Mouse (Mus musculus): ENCODE data around the gene Pdzd2. TPM values are rescaled to one million over a fixed set of nuclear protein-coding genes. Genes with fewer than 3 reads are reported as not detected.

The Pdzd2 gene
- polyA plus RNA-seq, 1 experiment from 2014 or later, result 32.8 TPM

DNA sequence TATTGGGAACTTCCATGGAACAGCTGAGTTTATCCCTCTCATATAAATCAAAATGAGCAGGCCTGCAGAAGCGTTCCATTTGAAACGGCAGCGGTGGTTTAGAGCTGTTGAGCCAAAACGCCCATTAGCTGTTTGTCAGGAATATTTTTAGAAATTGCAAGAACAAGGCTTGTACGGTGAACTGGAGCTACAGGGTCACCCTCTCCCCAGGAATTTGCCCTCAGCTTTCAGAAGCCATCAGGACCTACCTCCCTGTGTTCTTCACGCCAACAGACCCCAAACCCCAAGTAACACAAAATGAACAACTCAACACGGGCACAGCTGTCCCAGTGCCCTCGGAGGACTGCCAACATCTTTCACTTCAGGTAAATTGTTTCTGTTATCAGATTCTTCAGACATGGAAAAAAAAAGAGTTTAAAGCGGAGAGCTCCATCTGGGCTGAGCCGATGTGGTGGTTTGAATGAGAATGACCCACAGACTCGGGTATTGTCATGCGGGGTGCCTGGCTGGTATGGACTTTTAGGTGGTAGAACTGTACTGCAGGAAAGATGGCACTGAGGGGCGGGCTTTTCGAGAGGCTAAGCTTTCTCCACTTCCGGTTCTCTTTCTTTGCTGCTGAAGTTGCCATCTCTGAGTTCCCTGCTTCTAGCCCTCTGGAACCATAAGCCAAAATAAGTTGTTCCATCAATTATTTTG is 87.2 kb downstream of the Pdzd2 start:
- 57% methylated on average over 15 of the region's 15 CpGs for WGBS
- no peak overlapping the region for H3K4me3 ChIP-seq (ENCODE audit: low read depth, low read length)
- peaks cover 12% of the 10 kb centered on the region; the same call in 1 of the 2 replicates for H3K4me1 ChIP-seq (ENCODE audit: control insufficient read depth, insufficient read depth, low read length)
- H3K4me2 ChIP-seq (replicated peaks; ENCODE audit: low read depth, low read length), result 0 out of 2 replicates have a peak overlapping the region, but pooled peaks have one; percentile 3
- ATAC-seq (ENCODE audit: insufficient number of reproducible peaks, insufficient read depth, low FRiP score, low read depth), result no peak
- H3K36me3 ChIP-seq (ENCODE audit: control insufficient read depth, insufficient read depth, low read length), result no peaks in the 10 kb centered on the region
- H3K9ac ChIP-seq (replicated peaks; ENCODE audit: low read depth, low read length), result no peak overlapping the region
- H3K9me3 ChIP-seq (ENCODE audit: control insufficient read depth, low read depth, low read length), result no peaks in the 10 kb centered on the region
- peak overlapping the region; percentile 40; the same call in 1 of the 2 replicates for H3K27ac ChIP-seq (ENCODE audit: low read length)
- no peaks in the 10 kb centered on the region for H3K27me3 ChIP-seq (ENCODE audit: control insufficient read depth, insufficient read depth, low read length)

DNA sequence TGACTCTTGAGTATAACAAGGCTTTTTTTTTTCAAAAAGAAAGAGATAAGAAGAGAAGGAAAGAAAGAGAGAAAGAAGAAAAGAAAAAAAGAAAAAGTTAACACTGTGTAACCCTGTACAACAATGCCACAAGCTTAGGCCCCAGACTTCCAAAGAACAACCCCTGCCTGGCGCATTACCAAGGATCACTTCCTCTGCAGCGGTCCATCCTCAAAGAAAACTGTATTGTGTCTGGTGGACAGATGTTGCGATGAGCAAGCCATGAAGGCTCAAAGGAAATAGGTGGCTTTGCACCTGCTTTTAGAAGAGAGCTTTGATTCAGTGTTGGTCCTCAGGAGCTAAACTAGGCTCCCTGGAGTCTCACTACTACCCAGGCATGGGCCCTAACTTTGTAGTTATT is 89.5 kb downstream of the Pdzd2 start:
- H3K4me2 ChIP-seq (replicated peaks; ENCODE audit: low read depth, low read length), result no peak overlapping the region
- no peaks in the 10 kb centered on the region for H3K36me3 ChIP-seq (ENCODE audit: control insufficient read depth, insufficient read depth, low read length)
- H3K9me3 ChIP-seq (ENCODE audit: control insufficient read depth, low read depth, low read length), result no peaks in the 10 kb centered on the region
- H3K4me1 ChIP-seq (ENCODE audit: control insufficient read depth, insufficient read depth, low read length), result peaks cover 12% of the 10 kb centered on the region; the same call in 1 of the 2 replicates
- H3K27me3 ChIP-seq (ENCODE audit: control insufficient read depth, insufficient read depth, low read length), result no peaks in the 10 kb centered on the region
- H3K27ac ChIP-seq (ENCODE audit: low read length), result no peak overlapping the region
- H3K9ac ChIP-seq (replicated peaks; ENCODE audit: low read depth, low read length), result no peak overlapping the region
- 93% methylated on average over 3 of the region's 3 CpGs for WGBS
- no peak for ATAC-seq (ENCODE audit: insufficient number of reproducible peaks, insufficient read depth, low FRiP score, low read depth)
- H3K4me3 ChIP-seq (ENCODE audit: low read depth, low read length), result no peak overlapping the region

DNA sequence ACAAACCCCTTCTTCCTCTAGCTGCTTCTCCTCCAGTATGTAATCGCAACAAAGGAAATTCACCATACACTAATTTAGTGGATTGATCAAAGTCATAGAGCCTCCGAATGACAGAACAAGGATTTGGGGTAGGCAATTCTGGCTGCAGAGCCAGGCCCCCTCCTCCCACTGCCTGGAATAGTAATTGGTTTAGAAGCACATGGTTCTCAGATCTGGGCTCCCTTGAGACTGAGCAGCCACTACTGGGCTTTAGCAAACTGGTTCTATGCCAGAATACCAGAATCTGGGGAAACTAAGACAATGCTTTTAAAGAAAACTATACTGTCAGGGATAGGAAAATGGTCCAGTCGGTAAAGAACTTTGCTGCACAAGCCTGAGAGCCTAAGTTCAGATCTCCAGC is 90.0 kb downstream of the Pdzd2 start:
- Histone ChIP-seq H3K36me3 (ENCODE audit: control insufficient read depth, insufficient read depth, low read length) (no peaks in the 10 kb centered on the region), H3K27me3 (ENCODE audit: control insufficient read depth, insufficient read depth, low read length) (no peaks in the 10 kb centered on the region), H3K4me3 (ENCODE audit: low read depth, low read length) (no peak overlapping the region), H3K4me2 (replicated peaks; ENCODE audit: low read depth, low read length) (no peak overlapping the region), H3K4me1 (ENCODE audit: control insufficient read depth, insufficient read depth, low read length) (peaks cover 12% of the 10 kb centered on the region; the same call in 1 of the 2 replicates), H3K9me3 (ENCODE audit: control insufficient read depth, low read depth, low read length) (no peaks in the 10 kb centered on the region), H3K9ac (replicated peaks; ENCODE audit: low read depth, low read length) (no peak overlapping the region), H3K27ac (ENCODE audit: low read length) (no peak overlapping the region)
- no peak for ATAC-seq (ENCODE audit: insufficient number of reproducible peaks, insufficient read depth, low FRiP score, low read depth)
- WGBS, result 76% methylated on average over 3 of the region's 3 CpGs

DNA sequence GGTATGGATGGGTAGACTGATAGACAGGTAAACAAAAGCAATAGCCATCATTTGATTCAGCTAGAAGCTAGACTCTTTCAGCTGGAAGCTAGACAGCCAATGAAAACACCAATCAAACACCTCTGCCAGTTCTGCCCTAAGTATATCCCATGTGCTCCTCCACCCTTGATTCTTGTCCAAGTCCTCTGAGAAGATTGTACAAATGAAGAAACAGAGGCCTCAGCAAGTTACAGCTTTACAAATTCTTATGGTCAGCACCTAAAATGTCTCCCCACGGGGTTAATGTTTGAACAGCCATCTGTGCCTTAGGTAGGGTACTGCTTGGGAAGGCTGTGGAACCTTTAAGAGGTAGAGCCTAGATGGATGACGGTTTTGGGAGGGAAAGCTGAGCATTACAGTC is 90.6 kb downstream of the Pdzd2 start:
- 68% methylated on average over 2 of the region's 2 CpGs for WGBS
- H3K9ac ChIP-seq (replicated peaks; ENCODE audit: low read depth, low read length), result no peak overlapping the region
- no peak overlapping the region for H3K4me3 ChIP-seq (ENCODE audit: low read depth, low read length)
- H3K9me3 ChIP-seq (ENCODE audit: control insufficient read depth, low read depth, low read length), result no peaks in the 10 kb centered on the region
- H3K4me2 ChIP-seq (replicated peaks; ENCODE audit: low read depth, low read length), result no peak overlapping the region
- H3K27ac ChIP-seq (ENCODE audit: low read length), result no peak overlapping the region
- no peak for ATAC-seq (ENCODE audit: insufficient number of reproducible peaks, insufficient read depth, low FRiP score, low read depth)
- H3K27me3 ChIP-seq (ENCODE audit: control insufficient read depth, insufficient read depth, low read length), result no peaks in the 10 kb centered on the region
- no peaks in the 10 kb centered on the region for H3K36me3 ChIP-seq (ENCODE audit: control insufficient read depth, insufficient read depth, low read length)
- H3K4me1 ChIP-seq (ENCODE audit: control insufficient read depth, insufficient read depth, low read length), result peaks cover 12% of the 10 kb centered on the region; the same call in 1 of the 2 replicates

DNA sequence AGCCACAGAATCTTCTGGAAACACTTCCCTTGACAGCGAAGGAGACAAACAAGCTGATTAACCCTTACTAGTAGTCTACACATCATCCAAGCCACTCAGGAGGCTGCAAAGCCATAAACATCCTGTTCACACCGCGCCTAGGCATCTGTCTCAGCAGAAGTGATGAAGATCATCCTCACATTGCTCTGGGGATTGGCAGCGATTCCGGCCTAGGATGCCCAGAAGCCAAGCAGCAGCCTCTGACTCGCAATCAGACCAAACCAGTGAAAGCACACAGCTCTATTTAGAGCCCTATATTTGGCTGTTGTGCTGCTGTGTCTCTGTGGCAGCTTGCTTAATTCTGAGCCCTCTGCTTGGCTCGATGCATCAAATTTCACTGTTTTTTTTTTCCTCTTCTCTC is 99.0 kb downstream of the Pdzd2 start:
- no peak overlapping the region for H3K4me2 ChIP-seq (replicated peaks; ENCODE audit: low read depth, low read length)
- no peaks in the 10 kb centered on the region for H3K27me3 ChIP-seq (ENCODE audit: control insufficient read depth, insufficient read depth, low read length)
- no peak overlapping the region for H3K4me3 ChIP-seq (ENCODE audit: low read depth, low read length)
- 78% methylated on average over 7 of the region's 7 CpGs for WGBS
- H3K9ac ChIP-seq (replicated peaks; ENCODE audit: low read depth, low read length), result no peak overlapping the region
- H3K4me1 ChIP-seq (ENCODE audit: control insufficient read depth, insufficient read depth, low read length), result no peaks in the 10 kb centered on the region
- H3K27ac ChIP-seq (ENCODE audit: low read length), result no peak overlapping the region
- no peaks in the 10 kb centered on the region for H3K9me3 ChIP-seq (ENCODE audit: control insufficient read depth, low read depth, low read length)
- no peaks in the 10 kb centered on the region for H3K36me3 ChIP-seq (ENCODE audit: control insufficient read depth, insufficient read depth, low read length)
- ATAC-seq (ENCODE audit: insufficient number of reproducible peaks, insufficient read depth, low FRiP score, low read depth), result no peak

DNA sequence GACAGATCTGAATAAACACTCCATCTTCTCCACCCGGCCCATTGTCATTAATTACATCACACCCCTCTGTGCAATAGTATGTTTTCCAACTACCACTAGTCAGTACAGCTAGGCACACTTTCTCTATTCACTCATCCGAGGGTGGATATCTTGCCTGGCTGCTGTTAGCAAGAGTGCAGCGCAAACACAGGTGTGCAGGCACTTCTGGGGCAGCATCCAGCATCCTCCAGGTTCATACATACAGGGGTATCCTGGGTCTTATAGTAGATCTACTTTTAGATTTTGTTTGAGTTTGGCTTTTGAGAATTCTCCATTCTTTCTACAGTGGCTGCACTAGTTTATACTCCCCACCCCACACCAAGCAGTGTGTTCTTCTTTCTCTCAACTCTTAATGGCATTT is 99.9 kb downstream of the Pdzd2 start:
- H3K36me3 ChIP-seq (ENCODE audit: control insufficient read depth, insufficient read depth, low read length), result no peaks in the 10 kb centered on the region
- no peaks in the 10 kb centered on the region for H3K9me3 ChIP-seq (ENCODE audit: control insufficient read depth, low read depth, low read length)
- H3K27me3 ChIP-seq (ENCODE audit: control insufficient read depth, insufficient read depth, low read length), result no peaks in the 10 kb centered on the region
- WGBS, result 60% methylated on average over 3 of the region's 3 CpGs
- ATAC-seq (ENCODE audit: insufficient number of reproducible peaks, insufficient read depth, low FRiP score, low read depth), result no peak
- no peak overlapping the region for H3K4me3 ChIP-seq (ENCODE audit: low read depth, low read length)
- no peak overlapping the region for H3K4me2 ChIP-seq (replicated peaks; ENCODE audit: low read depth, low read length)
- no peaks in the 10 kb centered on the region for H3K4me1 ChIP-seq (ENCODE audit: control insufficient read depth, insufficient read depth, low read length)
- no peak overlapping the region for H3K27ac ChIP-seq (ENCODE audit: low read length)
- no peak overlapping the region for H3K9ac ChIP-seq (replicated peaks; ENCODE audit: low read depth, low read length)

DNA sequence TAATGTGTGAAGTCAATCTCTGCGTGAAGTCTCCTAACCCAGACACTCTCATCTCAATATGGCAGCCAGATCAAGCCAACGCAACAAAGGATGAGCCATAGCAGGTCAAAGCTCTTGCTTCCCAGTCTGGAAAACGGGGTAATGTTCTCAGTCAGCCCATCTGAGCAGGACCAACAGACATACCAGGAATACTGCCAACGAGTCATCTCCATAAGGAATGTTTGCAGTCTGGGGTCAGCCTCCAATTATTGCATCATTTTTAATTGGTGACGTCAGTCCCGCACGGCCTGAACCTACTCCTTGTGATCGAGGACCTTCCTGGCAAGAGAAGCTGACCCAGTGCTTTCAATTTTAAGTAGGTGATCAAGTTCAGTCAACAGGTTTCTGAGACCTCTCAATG is 100.5 kb downstream of the Pdzd2 start:
- no peaks in the 10 kb centered on the region for H3K9me3 ChIP-seq (ENCODE audit: control insufficient read depth, low read depth, low read length)
- H3K4me2 ChIP-seq (replicated peaks; ENCODE audit: low read depth, low read length), result no peak overlapping the region
- H3K4me1 ChIP-seq (ENCODE audit: control insufficient read depth, insufficient read depth, low read length), result no peaks in the 10 kb centered on the region
- H3K27ac ChIP-seq (ENCODE audit: low read length), result no peak overlapping the region
- no peak for ATAC-seq (ENCODE audit: insufficient number of reproducible peaks, insufficient read depth, low FRiP score, low read depth)
- H3K9ac ChIP-seq (replicated peaks; ENCODE audit: low read depth, low read length), result no peak overlapping the region
- no peaks in the 10 kb centered on the region for H3K27me3 ChIP-seq (ENCODE audit: control insufficient read depth, insufficient read depth, low read length)
- WGBS, result 91% methylated on average over 8 of the region's 8 CpGs
- no peak overlapping the region for H3K4me3 ChIP-seq (ENCODE audit: low read depth, low read length)
- H3K36me3 ChIP-seq (ENCODE audit: control insufficient read depth, insufficient read depth, low read length), result no peaks in the 10 kb centered on the region

DNA sequence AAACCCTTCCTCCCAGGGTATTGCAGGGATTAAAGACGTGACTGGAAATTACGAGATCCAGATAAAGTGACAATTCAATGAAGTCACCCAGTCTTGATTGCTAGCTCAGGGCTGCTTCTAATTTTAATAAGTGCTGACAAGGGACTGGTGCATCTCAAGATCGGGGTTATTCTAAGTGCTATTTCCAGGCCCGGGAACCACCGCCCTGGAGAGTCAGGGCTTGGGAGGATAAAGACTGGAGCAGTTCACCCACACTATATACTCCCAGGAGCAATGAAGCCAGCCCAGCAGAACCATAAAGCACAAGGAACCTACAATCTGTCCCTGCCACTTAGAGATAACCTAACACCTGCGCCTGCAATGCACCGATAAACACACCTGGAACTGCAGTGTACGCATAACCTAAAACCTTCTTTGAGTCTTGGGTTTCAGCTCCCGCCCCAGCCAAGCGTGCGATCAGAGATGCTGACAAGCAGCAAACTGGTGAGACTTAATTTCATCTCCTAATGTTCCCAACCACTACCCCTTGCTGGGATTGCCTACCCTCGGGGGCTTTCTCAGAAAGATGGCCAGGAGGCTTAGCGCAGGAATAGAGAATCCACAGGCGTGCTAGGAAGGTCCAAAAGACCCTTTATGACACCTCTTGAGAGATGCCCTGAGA is 101.2 kb downstream of the Pdzd2 start:
- 85% methylated on average over 14 of the region's 14 CpGs for WGBS
- Histone ChIP-seq H3K27ac (ENCODE audit: low read length) (no peak overlapping the region), H3K36me3 (ENCODE audit: control insufficient read depth, insufficient read depth, low read length) (no peaks in the 10 kb centered on the region), H3K4me2 (replicated peaks; ENCODE audit: low read depth, low read length) (no peak overlapping the region), H3K9ac (replicated peaks; ENCODE audit: low read depth, low read length) (no peak overlapping the region), H3K4me1 (ENCODE audit: control insufficient read depth, insufficient read depth, low read length) (no peaks in the 10 kb centered on the region), H3K27me3 (ENCODE audit: control insufficient read depth, insufficient read depth, low read length) (no peaks in the 10 kb centered on the region), H3K9me3 (ENCODE audit: control insufficient read depth, low read depth, low read length) (no peaks in the 10 kb centered on the region), H3K4me3 (ENCODE audit: low read depth, low read length) (no peak overlapping the region)
- no peak for ATAC-seq (ENCODE audit: insufficient number of reproducible peaks, insufficient read depth, low FRiP score, low read depth)
